Mouse (Mus musculus): Measurements from ENCODE around the gene Adamts7.

- TF ChIP-seq CTCF (conservative IDR thresholded peaks at IDR 0.05; ENCODE audit: low read length): no peak
- TF ChIP-seq POU5F1 (IDR thresholded peaks at IDR 0.05; ENCODE audit: borderline replicate concordance, low read length): no peak
Measured at GRCm38 (mm10) chr9:90171421-90171820, 8.6 kb downstream of the Adamts7 start.

Measured in E14TG2a.4 (cell line).